Mouse (Mus musculus): Measurements from ENCODE around the gene Fermt3.
"Not testable (repeated sequence)": the region's sequence is repeated elsewhere in the genome, so short reads cannot be mapped to it uniquely, and the experiment has no call there.

Fermt3 gene

GRCm38 (mm10) chr19:7012426-7012825, 6.8 kb downstream of the Fermt3 start:
- DNase-seq (ENCODE audit: low read depth, low spot score): no peak
- peaks cover 14% of the 10 kb centered on the region; the same call in 1 of the 2 replicates for H3K36me3 ChIP-seq (ENCODE audit: control insufficient read depth, insufficient read depth, low read length, poor library complexity, severe bottlenecking)
- H3K27me3 ChIP-seq (ENCODE audit: control insufficient read depth, insufficient read depth, low read length, poor library complexity, severe bottlenecking): no peaks in the 10 kb centered on the region

- DNase-seq (ENCODE audit: low read depth, low spot score): no peak
- Histone ChIP-seq H3K27me3 (ENCODE audit: control insufficient read depth, insufficient read depth, low read length, poor library complexity, severe bottlenecking) (no peaks in the 10 kb centered on the region), H3K36me3 (ENCODE audit: control insufficient read depth, insufficient read depth, low read length, poor library complexity, severe bottlenecking) (peaks cover 3% of the 10 kb centered on the region)
Observed at GRCm38 (mm10) chr19:7006892-7007593, 12.2 kb downstream of the Fermt3 start.

- Histone ChIP-seq H3K36me3 (ENCODE audit: control insufficient read depth, insufficient read depth, low read length, poor library complexity, severe bottlenecking) (peaks cover 11% of the 10 kb centered on the region), H3K27me3 (ENCODE audit: control insufficient read depth, insufficient read depth, low read length, poor library complexity, severe bottlenecking) (no peaks in the 10 kb centered on the region)
- DNase-seq (ENCODE audit: low read depth, low spot score): no peak
Observed at GRCm38 (mm10) chr19:6999360-7000063, 19.8 kb downstream of the Fermt3 start.

- Histone ChIP-seq H3K27me3 (ENCODE audit: control insufficient read depth, insufficient read depth, low read length, poor library complexity, severe bottlenecking) (no peaks in the 10 kb centered on the region), H3K36me3 (ENCODE audit: control insufficient read depth, insufficient read depth, low read length, poor library complexity, severe bottlenecking) (peaks cover 10% of the 10 kb centered on the region)
- DNase-seq (ENCODE audit: low read depth, low spot score): no peak
Observed at GRCm38 (mm10) chr19:6997721-6998290, 21.5 kb downstream of the Fermt3 start.

GRCm38 (mm10) chr19:6996006-6996405, 23.3 kb downstream of the Fermt3 start, which contains the start of the genes Nudt22 and Trpt1:
Nudt22 (minus strand) TSS chr19:6996117.
Trpt1 (plus strand) TSS chr19:6996131.
- peak; percentile 61 for DNase-seq (ENCODE audit: low read depth, low spot score)
- Histone ChIP-seq H3K27me3 (ENCODE audit: control insufficient read depth, insufficient read depth, low read length, poor library complexity, severe bottlenecking) (no peaks in the 10 kb centered on the region), H3K36me3 (ENCODE audit: control insufficient read depth, insufficient read depth, low read length, poor library complexity, severe bottlenecking) (peaks cover 7% of the 10 kb centered on the region)

GRCm38 (mm10) chr19:6995255-6995991, 23.8 kb downstream of the Fermt3 start:
- H3K27me3 ChIP-seq (ENCODE audit: control insufficient read depth, insufficient read depth, low read length, poor library complexity, severe bottlenecking): no peaks in the 10 kb centered on the region
- DNase-seq (ENCODE audit: low read depth, low spot score): no peak
- peaks cover 7% of the 10 kb centered on the region for H3K36me3 ChIP-seq (ENCODE audit: control insufficient read depth, insufficient read depth, low read length, poor library complexity, severe bottlenecking)

- Histone ChIP-seq H3K27me3 (ENCODE audit: control insufficient read depth, insufficient read depth, low read length, poor library complexity, severe bottlenecking) (no peaks in the 10 kb centered on the region), H3K36me3 (ENCODE audit: control insufficient read depth, insufficient read depth, low read length, poor library complexity, severe bottlenecking) (peaks cover 4% of the 10 kb centered on the region)
- DNase-seq (ENCODE audit: low read depth, low spot score): no peak
Observed at GRCm38 (mm10) chr19:6994489-6994888, 24.8 kb downstream of the Fermt3 start.

GRCm38 (mm10) chr19:6994002-6994401, 25.3 kb downstream of the Fermt3 start:
- no peak for DNase-seq (ENCODE audit: low read depth, low spot score)
- H3K27me3 ChIP-seq (ENCODE audit: control insufficient read depth, insufficient read depth, low read length, poor library complexity, severe bottlenecking): no peaks in the 10 kb centered on the region
- H3K36me3 ChIP-seq (ENCODE audit: control insufficient read depth, insufficient read depth, low read length, poor library complexity, severe bottlenecking): no peaks in the 10 kb centered on the region; the same call in 1 of the 2 replicates

- H3K36me3 ChIP-seq (ENCODE audit: control insufficient read depth, insufficient read depth, low read length, poor library complexity, severe bottlenecking): no peaks in the 10 kb centered on the region
- H3K27me3 ChIP-seq (ENCODE audit: control insufficient read depth, insufficient read depth, low read length, poor library complexity, severe bottlenecking): no peaks in the 10 kb centered on the region
- peak; percentile 31 for DNase-seq (ENCODE audit: low read depth, low spot score)
Observed at GRCm38 (mm10) chr19:6993011-6993770, 26.1 kb downstream of the Fermt3 start.

GRCm38 (mm10) chr19:6992011-6992858, 27.0 kb downstream of the Fermt3 start, which contains the start of gene Dnajc4:
Dnajc4 (minus strand) TSS chr19:6992572.
- H3K27me3 ChIP-seq (ENCODE audit: control insufficient read depth, insufficient read depth, low read length, poor library complexity, severe bottlenecking): no peaks in the 10 kb centered on the region
- peak; percentile 98 for DNase-seq (ENCODE audit: low read depth, low spot score)
- H3K36me3 ChIP-seq (ENCODE audit: control insufficient read depth, insufficient read depth, low read length, poor library complexity, severe bottlenecking): no peaks in the 10 kb centered on the region

GRCm38 (mm10) chr19:6991166-6991565, 28.1 kb downstream of the Fermt3 start:
- H3K36me3 ChIP-seq (ENCODE audit: control insufficient read depth, insufficient read depth, low read length, poor library complexity, severe bottlenecking); DNase-seq (ENCODE audit: low read depth, low spot score); H3K27me3 ChIP-seq (ENCODE audit: control insufficient read depth, insufficient read depth, low read length, poor library complexity, severe bottlenecking): not testable (repeated sequence)

GRCm38 (mm10) chr19:6990712-6991111, 28.6 kb downstream of the Fermt3 start:
- H3K27me3 ChIP-seq (ENCODE audit: control insufficient read depth, insufficient read depth, low read length, poor library complexity, severe bottlenecking): no peaks in the 10 kb centered on the region
- no peak for DNase-seq (ENCODE audit: low read depth, low spot score)
- no peaks in the 10 kb centered on the region for H3K36me3 ChIP-seq (ENCODE audit: control insufficient read depth, insufficient read depth, low read length, poor library complexity, severe bottlenecking)

GRCm38 (mm10) chr19:6989251-6989650, 30.0 kb downstream of the Fermt3 start:
- DNase-seq (ENCODE audit: low read depth, low spot score): no peak
- Histone ChIP-seq H3K27me3 (ENCODE audit: control insufficient read depth, insufficient read depth, low read length, poor library complexity, severe bottlenecking) (no peaks in the 10 kb centered on the region), H3K36me3 (ENCODE audit: control insufficient read depth, insufficient read depth, low read length, poor library complexity, severe bottlenecking) (no peaks in the 10 kb centered on the region; the same call in 1 of the 2 replicates)

All from splenic B cell, adult 2 months (primary cell).